Mouse (Mus musculus) kidney, postnatal 14 days (tissue): ENCODE results near the gene Kcnt1.

Source experiments
- DNase-seq: peaks from one replicate; pipeline ENCODE4 v3.0.0; 2022; ENCODE audit warnings: mixed read lengths

Gene Kcnt1

DNA sequence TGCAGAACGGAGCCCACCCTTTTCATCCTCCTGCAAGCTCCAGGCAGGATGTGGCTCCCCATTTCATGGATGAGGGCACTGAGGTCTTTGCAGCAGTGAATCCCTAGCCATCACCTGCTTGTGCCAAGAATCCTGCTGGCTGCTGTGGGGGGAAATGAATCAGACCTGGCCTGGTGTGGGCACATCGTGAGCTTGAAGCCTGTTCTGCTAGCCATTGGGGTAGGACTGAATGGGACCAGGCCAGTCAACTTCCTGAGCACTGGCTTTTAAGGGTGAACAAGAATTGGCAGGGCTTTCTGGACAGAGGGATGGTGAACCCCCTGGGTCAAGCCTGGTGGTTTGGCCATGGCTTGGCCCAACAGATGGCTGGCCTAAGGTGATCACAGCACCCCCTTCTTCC, 15.0 kb downstream of the Kcnt1 start:
- DNase-seq: no peak

DNA sequence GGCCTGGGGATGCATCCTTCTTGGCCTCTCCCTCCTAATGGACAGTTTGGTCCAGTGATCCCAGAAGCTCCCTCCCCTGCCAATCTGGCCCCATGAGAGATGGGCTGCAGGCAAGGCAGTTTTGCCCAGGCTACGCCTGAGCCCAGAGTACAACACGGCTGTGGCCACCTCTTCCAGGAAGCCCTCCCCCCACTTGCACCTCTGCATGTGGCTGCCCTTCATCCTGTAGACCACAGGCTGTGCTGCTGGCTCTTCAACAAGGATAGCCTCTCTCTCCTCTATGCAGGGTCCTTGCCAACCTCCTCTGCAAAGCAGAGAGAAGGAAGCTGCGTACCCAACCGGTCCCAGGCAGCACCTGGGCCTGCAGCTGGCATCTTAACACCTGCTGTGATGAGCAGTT, 15.5 kb downstream of the Kcnt1 start:
- no peak for DNase-seq

DNA sequence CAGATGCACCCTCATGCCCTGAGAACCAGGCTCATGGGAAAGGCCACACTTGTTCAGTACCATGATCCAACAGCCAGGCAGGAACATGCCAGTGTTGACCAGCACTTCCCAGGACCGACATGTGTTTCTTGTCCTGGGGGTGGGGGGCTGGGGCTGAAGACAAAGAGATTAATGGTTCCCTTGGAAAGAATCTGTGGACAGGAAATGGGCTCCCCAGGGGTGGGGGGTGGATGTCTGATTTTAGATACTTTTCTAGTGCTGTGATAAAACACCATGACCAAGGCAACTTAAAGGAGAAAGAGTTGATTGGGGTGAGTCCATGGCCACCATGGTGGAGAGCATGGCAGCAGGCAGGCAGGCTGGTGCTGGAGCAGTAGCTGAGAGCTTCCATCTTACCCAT, 18.7 kb downstream of the Kcnt1 start:
- DNase-seq: peak; percentile 21

DNA sequence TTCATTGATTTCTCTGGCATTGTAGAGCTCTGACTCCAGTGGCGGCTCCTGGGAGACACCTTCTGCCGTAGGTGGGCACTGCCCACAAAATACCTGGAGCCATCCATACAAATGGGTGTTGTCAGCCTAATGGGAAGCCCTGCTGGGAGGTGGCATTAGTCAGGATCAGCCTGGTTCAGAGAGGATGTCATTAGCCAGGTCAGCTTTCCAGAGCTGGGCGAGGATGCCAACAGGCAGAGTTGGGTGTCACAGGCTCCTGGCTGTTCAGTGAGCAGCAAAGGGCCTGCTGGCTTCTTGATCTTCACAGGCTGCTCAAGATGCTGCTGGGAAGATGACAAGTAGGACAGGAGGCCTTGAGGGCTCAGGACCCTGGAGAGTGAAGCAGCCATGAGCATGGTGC, 21.2 kb downstream of the Kcnt1 start:
- DNase-seq: no peak

DNA sequence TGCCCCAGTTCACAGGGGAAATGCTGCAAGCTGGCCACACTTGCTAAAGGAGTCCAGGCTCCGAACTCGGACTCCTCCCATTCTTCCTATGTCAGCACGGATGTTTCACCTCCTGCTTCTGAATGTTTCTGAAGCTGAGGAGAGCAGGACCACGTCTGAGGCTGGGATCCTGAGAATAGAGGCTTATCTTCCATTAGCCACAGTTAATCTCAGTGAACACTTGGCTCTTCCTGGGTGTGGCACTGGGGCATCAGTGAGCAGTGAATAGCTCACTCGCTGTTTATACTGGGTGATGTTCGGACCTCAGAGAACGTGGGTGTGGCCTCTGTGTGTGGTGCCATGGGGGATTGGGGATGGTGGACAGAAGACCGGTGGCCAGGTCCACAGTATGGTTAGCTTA, 23.7 kb downstream of the Kcnt1 start:
- no peak for DNase-seq

DNA sequence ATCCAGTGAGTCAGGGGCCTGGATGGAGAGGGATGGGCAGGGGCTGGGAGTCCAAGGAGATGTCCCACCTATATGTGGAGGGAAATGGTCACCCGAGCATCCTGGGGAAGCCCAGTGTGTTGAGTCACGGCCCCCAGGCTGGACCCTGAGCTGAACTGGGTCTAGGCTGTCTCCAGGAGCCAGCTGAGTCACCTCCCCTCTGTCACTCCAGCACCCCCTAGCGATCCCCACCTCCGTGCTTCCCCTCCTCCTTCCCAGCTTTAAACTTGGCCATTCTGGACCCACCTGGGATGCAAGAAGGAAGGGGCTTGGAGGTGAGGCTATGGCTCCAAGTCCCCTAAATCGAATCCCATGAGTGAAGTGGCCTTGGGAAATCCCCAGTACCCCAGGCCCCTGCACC, 24.6 kb downstream of the Kcnt1 start:
- no peak for DNase-seq

DNA sequence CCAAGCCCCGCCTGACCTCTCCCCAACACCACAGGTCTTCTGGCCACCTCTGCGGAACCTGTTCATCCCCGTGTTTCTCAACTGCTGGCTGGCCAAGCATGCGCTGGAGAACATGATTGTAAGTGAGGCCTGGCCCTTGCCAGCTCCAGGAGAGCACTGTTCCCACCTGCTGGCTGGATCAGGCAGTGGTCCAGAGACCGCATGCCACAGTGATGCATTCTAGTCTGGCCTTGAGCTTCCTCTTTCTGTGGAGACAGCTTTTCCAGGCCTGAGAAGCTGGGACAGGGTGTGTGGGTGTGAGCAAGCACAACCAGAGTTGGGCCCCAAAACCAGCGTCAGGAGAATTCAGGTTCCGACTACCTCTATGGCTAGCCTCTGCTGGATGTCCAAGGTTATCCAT, 28.9 kb downstream of the Kcnt1 start:
- no peak for DNase-seq

DNA sequence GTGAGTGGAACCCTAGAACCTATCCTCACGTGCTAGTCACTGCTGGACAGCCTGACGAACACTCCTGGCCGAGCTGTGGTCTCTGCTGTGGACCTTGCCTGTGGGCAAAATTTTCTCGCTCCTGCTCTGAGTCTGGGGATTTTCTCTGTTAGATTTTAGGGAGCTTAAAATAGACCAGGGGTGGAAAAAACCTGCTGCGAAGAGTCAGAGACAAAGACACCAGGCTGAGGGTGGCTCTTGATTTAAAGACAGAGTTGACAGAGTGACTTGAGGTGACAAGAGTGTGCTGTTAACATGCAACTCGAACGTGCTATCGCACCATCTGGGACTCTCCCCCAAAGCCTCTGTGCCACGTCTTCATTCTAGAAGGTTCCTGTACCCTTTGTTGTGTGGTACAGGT, 35.4 kb downstream of the Kcnt1 start:
- DNase-seq: no peak

DNA sequence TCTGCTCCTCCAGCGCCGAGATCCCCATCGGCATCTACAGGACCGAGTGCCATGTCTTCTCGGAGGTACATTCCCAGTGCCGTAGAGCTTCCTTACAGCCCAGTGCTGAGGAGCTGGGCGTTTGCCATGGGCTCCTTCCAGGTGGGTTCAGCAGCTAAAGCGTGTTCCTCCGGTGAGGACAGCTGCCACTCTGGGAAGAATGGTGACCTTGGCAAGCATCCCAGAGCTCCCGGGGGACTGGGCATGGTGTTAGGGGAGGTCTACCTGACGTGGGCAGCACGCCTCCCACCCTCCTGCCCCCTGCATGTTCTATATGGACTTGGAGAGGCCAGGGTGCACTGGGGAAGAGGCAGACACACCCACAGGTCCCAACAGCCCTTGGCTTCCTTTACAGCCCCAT, 46.3 kb downstream of the Kcnt1 start:
- no peak for DNase-seq

DNA sequence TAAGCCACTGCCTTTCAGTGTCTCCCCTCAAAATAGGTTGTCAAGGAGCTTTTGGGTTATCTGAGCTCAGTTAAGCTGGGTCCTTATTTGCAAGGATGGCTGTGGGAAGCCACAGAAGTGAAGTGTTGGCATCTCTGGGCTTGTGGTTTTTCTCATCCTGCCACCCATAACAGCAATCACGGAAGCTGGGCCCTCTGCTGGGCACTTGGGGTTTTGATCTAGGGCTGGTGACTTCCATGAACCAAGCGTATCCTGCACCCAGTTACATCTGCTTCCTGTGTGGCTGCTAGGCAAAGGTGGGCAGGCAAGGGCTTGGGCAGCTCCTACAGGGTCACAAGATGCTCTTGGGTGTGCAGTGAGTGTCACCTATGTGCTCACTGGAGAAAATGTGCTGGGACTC, 49.7 kb downstream of the Kcnt1 start:
- DNase-seq: no peak

DNA sequence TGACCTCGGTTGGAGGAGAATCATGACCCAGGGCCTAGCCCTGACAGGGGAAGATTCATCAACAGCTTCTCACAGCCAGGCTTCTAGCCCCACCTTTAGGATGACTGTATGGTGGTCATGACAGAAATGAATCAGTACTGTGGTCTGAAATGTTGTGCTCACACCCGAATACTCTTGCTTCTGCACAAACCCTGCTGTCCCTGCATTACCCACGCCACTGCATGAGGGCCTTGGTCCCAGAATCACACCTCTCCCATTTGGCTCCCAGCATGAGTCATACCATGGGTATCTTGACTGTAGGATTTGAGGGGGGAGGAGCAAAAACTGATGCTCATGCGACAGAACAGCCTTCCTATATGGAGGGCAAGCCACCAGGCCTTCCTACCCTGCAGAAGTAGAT, 50.7 kb downstream of the Kcnt1 start:
- no peak for DNase-seq

DNA sequence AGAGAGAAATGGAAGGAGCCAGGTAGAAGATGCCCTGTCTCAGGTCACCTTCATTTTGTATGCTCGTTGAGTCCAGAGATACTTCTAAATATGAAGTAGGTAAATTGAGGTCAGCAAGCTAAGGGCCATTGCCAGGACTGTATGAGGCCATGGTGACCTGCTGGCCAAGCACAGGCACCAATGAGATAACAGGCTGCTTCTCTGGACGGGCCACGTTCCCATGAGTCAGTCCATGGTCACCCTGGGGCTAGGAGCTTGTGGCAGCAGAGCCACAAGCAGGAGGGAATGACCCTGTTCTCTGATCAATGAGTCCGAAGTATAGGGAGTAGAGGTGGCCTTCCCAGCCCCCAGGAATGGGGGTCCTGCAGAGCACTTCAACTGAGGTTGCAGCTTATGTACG, 51.3 kb downstream of the Kcnt1 start:
- DNase-seq: no peak

DNA sequence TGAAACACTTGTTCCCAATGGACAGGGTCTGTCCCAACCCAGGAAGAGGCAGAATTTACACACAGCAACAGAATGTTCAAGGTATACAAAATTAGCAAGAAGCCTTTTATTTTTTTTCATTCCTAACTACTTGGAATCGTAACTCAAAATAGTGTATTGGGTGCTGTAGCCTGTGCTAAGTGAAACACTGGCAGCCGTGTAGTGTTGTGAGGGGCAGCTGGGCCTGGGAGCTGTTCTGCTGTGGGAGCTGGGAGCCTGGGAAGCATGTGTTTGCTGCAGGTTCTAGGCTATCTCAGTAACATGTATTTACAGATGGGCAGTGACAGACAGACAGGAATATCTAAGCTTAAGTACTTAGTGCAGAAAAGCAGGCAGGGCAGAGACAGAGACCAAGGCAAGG, 54.9 kb downstream of the Kcnt1 start:
- DNase-seq: no peak

DNA sequence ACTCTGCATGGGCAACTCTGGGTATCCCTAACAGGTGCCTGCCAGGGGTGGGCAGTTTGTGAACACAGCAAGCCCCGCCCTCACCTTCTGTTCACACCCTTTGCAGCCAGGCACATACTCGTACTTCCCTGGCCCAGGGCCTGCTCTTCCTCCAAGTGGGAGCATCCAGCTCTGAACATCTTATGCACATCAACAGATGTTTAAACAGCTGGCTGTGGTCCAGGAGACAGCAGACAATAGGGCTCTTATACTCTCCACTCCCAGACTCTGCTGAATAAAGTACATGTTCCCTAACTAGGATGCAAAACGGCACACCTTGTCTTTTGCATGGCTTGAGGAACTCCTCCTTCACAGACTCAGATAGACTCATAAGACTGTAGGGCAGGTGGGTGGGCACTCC, 56.4 kb downstream of the Kcnt1 start:
- no peak for DNase-seq

DNA sequence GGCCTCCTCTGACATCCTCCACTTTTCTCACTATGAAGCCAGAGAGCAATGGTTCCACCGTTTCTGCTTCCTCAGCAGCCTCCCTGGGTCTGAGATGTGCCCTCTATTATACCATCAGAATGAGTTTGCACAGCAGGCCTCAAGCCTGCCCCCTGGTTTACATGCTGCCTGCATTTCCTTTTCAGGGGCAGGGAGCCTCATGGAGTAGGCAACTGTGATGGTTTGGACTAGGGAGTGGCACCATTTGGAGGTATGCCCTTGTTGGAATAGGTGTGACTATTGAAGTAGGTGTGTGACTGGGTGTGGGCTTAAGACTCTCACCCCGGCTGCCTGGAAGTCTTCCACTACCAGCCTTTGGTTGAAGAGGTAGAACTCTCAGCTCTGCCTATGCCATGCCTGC, 60.3 kb downstream of the Kcnt1 start:
- no peak for DNase-seq

DNA sequence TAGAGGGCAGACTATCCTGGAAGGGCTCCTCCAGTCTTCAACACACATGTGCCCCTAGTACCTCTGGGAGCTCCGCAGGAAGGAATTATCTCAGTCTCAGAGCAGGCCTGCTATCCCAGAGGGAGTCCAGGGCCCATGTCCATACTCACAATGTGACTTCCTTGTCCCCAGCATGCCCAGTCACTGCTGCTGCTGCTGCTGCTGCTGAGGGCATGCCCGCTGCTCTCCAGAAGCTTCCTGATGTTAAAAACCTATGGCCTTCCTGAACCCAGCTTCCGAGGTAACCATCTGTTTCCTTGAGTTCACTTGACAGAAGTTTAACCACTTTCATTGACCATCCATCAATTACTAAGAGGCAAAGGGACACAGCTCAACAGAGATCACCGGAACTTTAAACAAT, 61.4 kb downstream of the Kcnt1 start:
- DNase-seq: no peak

DNA sequence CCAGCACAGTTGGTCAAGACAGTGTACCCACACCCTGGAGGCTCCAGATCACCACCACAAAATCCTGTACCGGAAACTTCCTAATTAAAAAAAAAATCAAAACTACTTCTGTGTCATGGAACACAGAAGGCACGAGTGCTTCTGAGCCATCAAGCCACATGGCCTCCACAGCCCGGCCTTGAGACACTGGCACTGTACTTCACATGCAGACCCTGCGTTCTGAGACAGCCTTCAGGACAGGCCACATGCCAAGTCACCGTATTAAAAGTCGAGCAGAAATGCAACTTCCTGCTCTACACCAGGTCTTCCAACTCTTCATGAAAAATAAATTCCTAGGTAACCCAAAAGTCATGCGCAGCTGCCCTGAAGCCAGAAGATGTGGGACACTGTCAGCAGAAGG, 64.3 kb downstream of the Kcnt1 start:
- DNase-seq: no peak

DNA sequence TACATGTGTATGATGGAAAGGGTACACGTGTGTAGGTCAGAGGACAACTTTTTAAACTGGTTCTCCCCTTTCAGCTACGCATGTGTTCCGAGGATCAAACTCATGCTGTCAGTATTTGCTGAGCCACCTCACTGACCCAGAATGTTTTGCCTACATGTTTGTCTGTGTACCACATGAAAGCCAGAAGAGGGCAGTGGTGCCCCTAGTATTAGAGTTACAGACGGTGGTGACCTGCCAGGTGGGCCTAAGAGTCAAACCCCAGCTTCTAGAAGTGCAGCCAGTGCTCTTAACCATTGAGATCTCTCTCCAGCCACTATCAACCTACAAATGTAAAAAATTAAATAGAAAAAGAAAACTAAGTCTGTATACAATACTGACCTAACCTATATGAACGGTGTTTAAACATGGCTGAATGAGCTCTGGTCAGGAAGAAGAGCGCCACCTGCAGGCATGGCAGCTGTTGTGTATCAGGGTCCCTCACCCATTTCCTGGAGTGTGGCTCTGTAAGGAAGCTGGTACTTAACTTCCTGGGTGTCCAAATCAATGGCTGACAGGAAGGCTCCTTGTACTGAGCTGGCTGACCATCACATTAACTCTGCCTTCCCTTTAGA, 67.8 kb downstream of the Kcnt1 start:
- DNase-seq: peak; percentile 32

DNA sequence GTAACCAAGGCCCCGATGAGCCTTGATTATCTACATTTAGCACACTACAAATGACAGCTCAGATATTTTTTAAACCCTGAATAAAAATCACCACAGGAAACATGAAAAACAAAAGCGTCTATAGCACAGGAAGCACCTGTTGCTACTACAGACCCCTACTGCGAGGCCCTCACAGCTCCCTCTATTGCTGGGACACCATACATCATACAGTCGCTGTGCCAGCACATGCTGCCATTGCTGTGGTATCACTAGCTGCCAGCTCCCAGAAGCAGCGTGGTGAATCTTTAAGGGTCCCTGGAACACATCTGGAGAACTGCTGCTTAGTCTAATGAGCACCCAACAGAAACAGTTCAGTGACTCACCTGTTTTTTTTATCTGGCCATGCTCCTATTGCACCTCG, 77.0 kb downstream of the Kcnt1 start:
- DNase-seq: no peak

DNA sequence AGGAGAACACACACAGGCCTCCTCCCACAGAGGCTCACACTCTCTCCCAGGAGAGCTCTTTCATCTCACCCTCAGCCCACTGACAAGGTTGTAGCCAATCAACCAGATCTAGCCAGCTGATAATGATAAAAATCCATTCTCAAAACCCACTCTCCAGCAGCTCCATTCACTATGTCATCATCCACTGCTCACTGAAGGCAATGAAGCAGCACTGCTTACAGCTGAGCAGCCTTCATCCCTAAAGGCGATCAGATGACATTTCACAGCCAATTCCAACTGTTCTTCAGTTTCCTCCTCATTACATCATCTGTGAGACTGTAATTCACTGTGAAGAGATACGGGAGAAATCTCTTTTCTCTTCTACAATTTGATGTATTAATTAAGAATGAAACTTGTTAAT, 80.3 kb downstream of the Kcnt1 start:
- DNase-seq: no peak

DNA sequence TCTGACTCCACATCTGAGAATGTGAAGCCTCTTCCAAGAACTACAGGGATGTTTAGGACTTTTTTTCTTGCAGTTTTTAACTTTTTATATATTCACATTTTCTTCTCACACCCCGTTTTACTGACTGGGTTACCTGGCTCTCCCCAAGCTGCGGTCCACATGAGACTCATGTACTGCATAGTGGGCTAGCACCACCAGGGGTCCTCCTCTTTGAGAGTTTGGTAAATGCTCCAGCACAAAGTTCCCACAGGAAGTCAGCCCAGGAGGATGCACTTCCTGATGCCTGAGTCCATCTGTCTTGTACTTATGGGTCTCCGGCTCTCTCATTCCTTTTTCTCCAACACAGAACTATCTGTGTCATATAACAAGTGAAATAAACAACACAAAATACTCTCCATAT, 84.4 kb downstream of the Kcnt1 start:
- peak; percentile 55 for DNase-seq

DNA sequence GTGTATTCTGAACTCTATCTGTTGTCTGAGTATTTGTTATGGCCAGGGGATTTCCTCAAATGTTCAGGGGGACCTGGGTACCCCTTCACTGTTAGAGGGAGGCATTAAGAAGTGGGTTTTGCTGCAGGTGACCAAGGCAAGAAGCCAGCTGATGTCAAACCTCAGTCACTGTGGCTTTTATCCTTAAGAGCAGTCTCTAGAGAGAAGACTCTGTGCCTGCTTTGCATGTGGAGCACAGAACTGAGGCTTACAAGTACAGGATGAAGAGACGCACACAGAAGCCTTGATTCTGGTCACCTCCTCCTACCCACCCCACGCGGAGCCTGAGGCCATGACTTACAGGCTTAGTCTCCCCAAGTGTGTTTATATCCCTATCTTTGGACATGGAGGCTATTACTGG, 85.8 kb downstream of the Kcnt1 start:
- no peak for DNase-seq
